Mouse (Mus musculus): ENCODE results near the gene Gm14406. TPM values are rescaled to one million over a fixed set of nuclear protein-coding genes. Genes with fewer than 3 reads are reported as not detected.

Gene Gm14406
- polyA plus RNA-seq, 1 experiment from 2014 or later: not detected

- H3K27ac ChIP-seq (ENCODE audit: low read depth, low read length): no peak overlapping the region
- H3K27me3 ChIP-seq (ENCODE audit: control insufficient read depth, insufficient read depth, low read length): no peaks in the 10 kb centered on the region
- H3K9me3 ChIP-seq (ENCODE audit: control insufficient read depth, low read length): no peaks in the 10 kb centered on the region
- WGBS: 94% methylated on average over 19 of the region's 20 CpGs
- ATAC-seq (ENCODE audit: low FRiP score) (no peak), DNase-seq (ENCODE audit: low spot score) (no peak)
- no peak overlapping the region for H3K9ac ChIP-seq (ENCODE audit: low read depth, low read length)
- no peak overlapping the region for H3K4me2 ChIP-seq (replicated peaks; ENCODE audit: low read depth, low read length)
- no peak overlapping the region for H3K4me3 ChIP-seq (ENCODE audit: low read depth, low read length)
- no peaks in the 10 kb centered on the region for H3K36me3 ChIP-seq (ENCODE audit: control insufficient read depth, insufficient read depth, low read length)
- H3K4me1 ChIP-seq (replicated peaks; ENCODE audit: control insufficient read depth, insufficient read depth, low read length): no peaks in the 10 kb centered on the region
Measured at GRCm38 (mm10) chr2:177523061-177523460, 54.9 kb downstream of the Gm14406 start.

DNA sequence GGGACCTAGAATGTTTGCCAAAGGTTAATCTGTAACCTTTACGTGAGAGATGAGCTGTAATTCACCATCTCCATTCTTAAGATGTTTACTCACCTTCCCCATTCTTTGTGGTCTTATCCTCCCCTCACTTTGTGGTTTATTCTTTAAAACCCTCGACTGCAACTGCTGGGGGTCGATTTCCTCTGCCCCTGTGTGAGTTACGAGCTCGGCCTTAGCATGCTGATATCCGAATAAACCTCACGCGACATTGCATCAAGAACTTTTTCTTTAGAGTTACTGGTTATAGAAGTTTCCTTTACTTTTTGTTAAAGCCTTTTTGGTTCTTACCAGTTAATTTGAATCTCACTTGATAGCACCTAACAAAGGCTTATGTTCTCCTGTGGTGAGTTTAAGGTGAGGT lies 58.0 kb downstream of the Gm14406 start:
- 84% methylated on average over 8 of the region's 8 CpGs for WGBS
- Histone ChIP-seq H3K4me2 (replicated peaks; ENCODE audit: low read depth, low read length) (no peak overlapping the region), H3K27ac (ENCODE audit: low read depth, low read length) (no peak overlapping the region), H3K4me3 (ENCODE audit: low read depth, low read length) (no peak overlapping the region), H3K36me3 (ENCODE audit: control insufficient read depth, insufficient read depth, low read length) (no peaks in the 10 kb centered on the region), H3K9me3 (ENCODE audit: control insufficient read depth, low read length) (no peaks in the 10 kb centered on the region), H3K27me3 (ENCODE audit: control insufficient read depth, insufficient read depth, low read length) (no peaks in the 10 kb centered on the region), H3K4me1 (replicated peaks; ENCODE audit: control insufficient read depth, insufficient read depth, low read length) (no peaks in the 10 kb centered on the region), H3K9ac (ENCODE audit: low read depth, low read length) (no peak overlapping the region)
- ATAC-seq (ENCODE audit: low FRiP score): no peak
- DNase-seq (ENCODE audit: low spot score): no peak

Other genes starting within 250 kb of the Gm14406 start
- gene Gm14418, start 179.9 kb downstream of the Gm14406 start, polyA plus RNA-seq (2014; fragmentation: Nextera tagmentation; extraction: Ambion mirVana): 10.5 and 11.7 TPM in 2 replicates
- 12.3 and 12.5 TPM in 2 replicates for gene Zfp970, start 113.5 kb downstream of the Gm14406 start, polyA plus RNA-seq (2014; fragmentation: Nextera tagmentation; extraction: Ambion mirVana)
- gene Gm14403, start 80.0 kb downstream of the Gm14406 start, polyA plus RNA-seq (2014; fragmentation: Nextera tagmentation; extraction: Ambion mirVana): 5.7 and 6.7 TPM in 2 replicates
- gene Gm14322, start 181.1 kb upstream of the Gm14406 start, polyA plus RNA-seq (2014; fragmentation: Nextera tagmentation; extraction: Ambion mirVana): 5.8 and 6.6 TPM in 2 replicates

Data from hindbrain, embryonic 11.5 days (tissue).